Mouse (Mus musculus): ENCODE measurements around the gene Hist1h2ad.

DNA sequence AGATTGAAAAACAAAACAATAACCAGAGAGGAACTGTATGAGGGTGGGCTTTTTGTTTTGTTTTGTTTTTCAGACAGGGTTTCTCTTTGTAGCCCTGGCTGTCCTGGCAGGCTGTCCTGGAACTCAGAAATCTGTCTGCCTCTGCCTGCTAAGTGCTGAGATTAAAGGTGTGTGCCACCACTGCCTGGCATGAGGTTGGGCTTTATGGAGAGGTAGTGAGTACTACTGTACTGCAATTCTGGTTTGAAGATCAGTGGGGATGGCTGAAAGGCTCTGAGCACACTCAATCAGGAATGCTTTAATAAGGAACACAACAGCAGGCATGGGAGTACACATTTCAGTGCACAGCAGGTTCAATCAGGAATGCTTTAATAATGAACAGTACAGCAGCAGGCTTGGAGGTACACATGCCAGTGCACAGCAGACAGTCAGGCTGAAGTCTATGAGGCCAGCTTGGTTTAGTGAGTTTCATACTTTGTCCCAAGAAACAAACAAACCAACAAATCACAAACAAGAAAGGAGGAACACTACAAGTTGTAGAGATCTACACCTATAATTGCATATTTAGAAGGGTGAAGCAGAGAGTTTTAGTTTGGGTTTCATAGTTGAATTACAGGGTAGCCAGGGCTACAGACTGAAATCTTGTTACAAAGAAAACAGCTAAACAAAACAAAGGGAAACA lies 9.3 kb downstream of the Hist1h2ad start:
- TF ChIP-seq CTCF (IDR thresholded peaks at IDR 0.05; ENCODE audit: low read depth), result no peak
- TF ChIP-seq EP300 (IDR thresholded peaks at IDR 0.05; ENCODE audit: low read depth), result no peak
